ENCODE assay signal across 8 mouse cellular contexts in the genomic region with DNA sequence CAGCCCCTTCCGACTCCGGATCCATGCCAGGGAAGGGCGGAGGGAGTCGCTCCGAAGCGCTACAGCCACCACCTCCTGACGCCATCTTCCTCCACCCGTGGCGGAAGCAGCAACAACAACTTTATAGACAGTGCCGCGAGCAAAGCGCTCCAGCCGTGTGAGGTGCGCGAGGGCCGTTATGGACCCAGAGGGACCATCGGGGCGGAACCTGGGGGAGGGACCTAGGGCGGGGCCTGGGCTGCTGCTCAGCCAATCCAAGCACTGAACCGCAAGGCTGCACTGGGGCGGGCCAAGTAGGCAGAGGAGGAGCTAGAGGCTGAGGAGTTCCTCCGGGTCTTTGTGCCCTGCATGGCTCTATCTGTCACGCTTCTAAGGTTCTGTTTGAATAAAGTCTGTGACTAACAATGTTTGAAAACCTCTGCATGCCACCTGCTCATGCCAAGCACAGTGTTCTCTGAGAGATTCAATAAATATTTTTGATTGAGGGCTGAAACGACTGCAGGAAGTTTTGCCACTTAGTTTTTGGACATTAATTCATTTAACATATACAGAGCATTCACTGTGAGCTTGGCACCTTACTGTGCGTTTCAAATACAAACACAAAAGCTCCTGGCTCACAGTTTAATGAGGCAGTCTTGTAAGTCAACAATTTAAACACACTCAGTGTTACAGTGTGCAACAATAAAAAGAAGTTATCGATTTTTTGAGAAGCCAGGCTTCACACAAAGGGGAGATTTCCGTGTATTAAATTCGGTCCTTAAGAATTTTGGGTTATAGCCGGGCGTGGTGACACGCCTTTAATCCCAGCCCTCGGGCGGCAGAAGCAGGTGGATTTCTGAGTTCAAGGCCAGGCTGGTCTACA. TPM values are rescaled to one million over a fixed set of nuclear protein-coding genes. Genes with fewer than 3 reads are reported as not detected.
DNase-seq lines count a peak whose midpoint lies in the region; ATAC-seq lines count a peak whose summit lies in the region.

No protein-coding gene starts in this region.

- ATAC-seq in hindbrain, embryonic 12.5 days (ENCODE audit: low FRiP score) = peak; percentile 98

- H3K9ac ChIP-seq in hindbrain, embryonic 12.5 days = peak overlapping the region; percentile 82

- H3K36me3 ChIP-seq in hindbrain, embryonic 12.5 days = no peaks in the 10 kb centered on the region

- H3K9me3 ChIP-seq in hindbrain, embryonic 12.5 days (replicated peaks) = no peaks in the 10 kb centered on the region

- peaks cover 38% of the 10 kb centered on the region for H3K4me1 ChIP-seq in hindbrain, embryonic 12.5 days

- WGBS in hindbrain, embryonic 12.5 days = 11% methylated on average over 33 of the region's 33 CpGs

- H3K27ac ChIP-seq in hindbrain, embryonic 12.5 days = peak overlapping the region; percentile 89

- DNase-seq in NIH3T3 (ENCODE audit: low read depth) = peak; percentile 97
- peak; percentile 97 to 99 for DNase-seq in cerebellum, postnatal 10 days
- DNase-seq in frontal cortex, postnatal 10 days (ENCODE audit: low spot score in 2 of 2) = peak; percentile 95 to 97
- DNase-seq in layer of hippocampus, postnatal 14 days (ENCODE audit: low spot score in 2 of 2) = peak; percentile 92 to 97
- peak; percentile 98 for DNase-seq in lung, postnatal 14 days
- peak; percentile 84 for DNase-seq in retina, adult 2 months (ENCODE audit: low read depth, low spot score)
- peak; percentile 97 to 99 for DNase-seq in thymus, postnatal 36 days

- H3K27me3 ChIP-seq in hindbrain, embryonic 12.5 days = no peaks in the 10 kb centered on the region

- H3K4me2 ChIP-seq in hindbrain, embryonic 12.5 days (replicated peaks) = peak overlapping the region; percentile 70

- peak overlapping the region; percentile 74 for H3K4me3 ChIP-seq in hindbrain, embryonic 12.5 days

RNA-seq across cellular contexts. Expression of gene Snx1, which starts 1.5 kb away (rescaled TPM):
- polyA plus RNA-seq in hindbrain, embryonic 12.5 days (2016; fragmentation: Nextera tagmentation; extraction: Ambion mirVana) = 130 and 139 TPM in 2 replicates
- 10 to 100 TPM; 68.5 to 70.6 TPM for total RNA-seq in layer of hippocampus, postnatal 14 days (2021)

RNA-seq across cellular contexts. Expression of gene Ciao2a, which starts 1.5 kb away (rescaled TPM):
- polyA plus RNA-seq in hindbrain, embryonic 12.5 days (2016; fragmentation: Nextera tagmentation; extraction: Ambion mirVana) = 123 and 126 TPM in 2 replicates
- 10 to 100 TPM; 25.7 to 26.2 TPM for total RNA-seq in layer of hippocampus, postnatal 14 days (2021)

RNA-seq across cellular contexts. Expression of gene Dapk2, which starts 33.1 kb away (rescaled TPM):
- polyA plus RNA-seq in hindbrain, embryonic 12.5 days (2016; fragmentation: Nextera tagmentation; extraction: Ambion mirVana) = 3.7 and 3.8 TPM in 2 replicates
- total RNA-seq in layer of hippocampus, postnatal 14 days (2021) = 1 to 10 TPM in 1 of 2 experiments, under 1 TPM in 1; 0.71 to 1.1 TPM

RNA-seq across cellular contexts. Expression of gene Snx22, which starts 55.4 kb away (rescaled TPM):
- 6.6 and 8.7 TPM in 2 replicates for polyA plus RNA-seq in hindbrain, embryonic 12.5 days (2016; fragmentation: Nextera tagmentation; extraction: Ambion mirVana)
- 1 to 10 TPM; 7.2 to 9.0 TPM for total RNA-seq in layer of hippocampus, postnatal 14 days (2021)

Comparison
In these comparisons a context has a peak if more than half of its experiments do, and no peak if none do; other contexts are left out.
1. Peak in every context shown above with its lines: DNase-seq, ATAC-seq, H3K4me3 ChIP-seq and H3K27ac ChIP-seq.